Mouse (Mus musculus): ENCODE results near the gene Clcn1. TPM values are rescaled to one million over a fixed set of nuclear protein-coding genes. Genes with fewer than 3 reads are reported as not detected.

The Clcn1 gene
- total RNA-seq, 4 experiments from 2014 or later, result 4.3 to 4.8 (median 4.4) TPM

DNA sequence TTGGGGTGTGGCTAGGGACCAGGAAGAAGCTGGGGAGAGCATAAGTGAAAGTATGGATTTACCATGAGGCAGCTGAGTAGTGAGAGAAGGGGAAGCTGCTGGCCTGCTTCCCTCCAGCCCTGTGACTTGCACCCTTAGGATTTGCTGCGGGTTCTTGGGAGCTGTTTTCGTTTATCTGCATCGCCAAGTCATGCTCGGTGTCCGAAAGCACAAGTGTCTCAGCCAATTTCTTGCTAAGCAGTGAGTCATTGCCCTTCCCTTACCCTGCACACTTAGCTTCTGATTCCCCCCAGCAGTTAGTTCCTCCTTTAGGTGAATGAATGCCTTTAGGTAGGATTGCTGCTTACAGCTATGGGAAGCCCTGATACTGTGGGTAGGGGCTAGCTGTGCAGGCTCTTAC, 12.9 kb downstream of the Clcn1 start:
- no peak for DNase-seq (ENCODE audit: low spot score in 2 of 2)

DNA sequence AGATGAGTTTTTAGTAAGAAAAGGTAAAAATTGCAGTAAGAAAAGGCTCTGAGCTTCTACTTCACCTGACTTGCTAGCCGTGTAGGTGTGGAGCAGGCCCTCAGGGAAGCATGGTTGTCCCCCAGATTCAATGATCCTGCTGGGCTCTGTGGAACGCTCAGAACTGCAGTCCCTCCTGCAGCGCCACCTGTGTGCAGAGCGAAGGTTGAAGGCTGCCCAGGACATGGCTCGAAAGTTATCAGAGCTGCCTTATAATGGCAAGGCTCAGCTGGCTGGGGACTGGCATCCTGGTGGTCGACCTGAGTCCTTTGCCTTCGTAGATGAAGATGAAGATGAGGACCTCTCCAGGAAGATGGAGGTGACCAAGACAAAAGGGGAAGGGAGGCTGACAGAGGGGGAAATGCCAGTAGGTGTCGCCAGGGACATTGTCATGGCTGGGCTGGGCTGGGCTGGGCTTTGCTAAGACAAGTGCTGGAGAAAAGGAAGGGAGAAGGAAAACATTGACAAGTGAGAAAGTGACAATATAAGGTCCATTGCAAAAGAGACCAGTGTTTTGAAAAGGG, 23.4 kb downstream of the Clcn1 start:
- DNase-seq (ENCODE audit: low spot score in 2 of 2), result no peak

DNA sequence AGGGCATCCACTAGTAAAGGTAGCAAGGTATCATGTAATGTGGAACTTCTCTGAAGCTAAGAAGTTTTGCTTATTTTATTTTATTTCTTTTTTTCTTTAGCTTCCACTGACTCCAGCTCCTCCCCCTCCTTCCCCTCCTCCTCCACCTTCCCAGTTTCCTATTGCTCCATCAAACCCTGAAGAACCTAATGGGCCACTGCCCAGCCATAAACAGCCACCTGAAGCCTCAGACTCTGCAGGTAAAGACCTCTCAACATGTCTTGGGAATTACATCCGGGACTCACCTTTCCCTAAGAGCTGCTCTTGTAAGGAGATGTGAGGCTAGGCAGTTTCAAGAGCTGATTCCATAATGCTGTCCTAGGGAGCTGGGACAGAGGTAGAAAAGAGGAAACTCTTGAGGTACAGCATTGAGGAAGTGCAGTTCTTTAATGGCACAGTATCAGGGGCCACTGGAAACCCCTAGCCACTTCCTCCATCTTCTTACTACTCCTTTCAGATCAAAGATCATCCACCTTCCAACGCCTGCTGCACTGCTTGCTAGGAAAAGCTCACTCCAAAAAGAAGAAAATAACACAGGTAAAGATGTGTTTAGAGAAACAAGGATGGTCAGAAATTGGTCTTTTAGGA, 24.1 kb downstream of the Clcn1 start:
- DNase-seq (ENCODE audit: low spot score in 2 of 2), result no peak

GRCm38 (mm10) chr6:42318293-42318692, 31.8 kb downstream of the Clcn1 start:
- DNase-seq (ENCODE audit: low spot score in 2 of 2), result no peak

DNA sequence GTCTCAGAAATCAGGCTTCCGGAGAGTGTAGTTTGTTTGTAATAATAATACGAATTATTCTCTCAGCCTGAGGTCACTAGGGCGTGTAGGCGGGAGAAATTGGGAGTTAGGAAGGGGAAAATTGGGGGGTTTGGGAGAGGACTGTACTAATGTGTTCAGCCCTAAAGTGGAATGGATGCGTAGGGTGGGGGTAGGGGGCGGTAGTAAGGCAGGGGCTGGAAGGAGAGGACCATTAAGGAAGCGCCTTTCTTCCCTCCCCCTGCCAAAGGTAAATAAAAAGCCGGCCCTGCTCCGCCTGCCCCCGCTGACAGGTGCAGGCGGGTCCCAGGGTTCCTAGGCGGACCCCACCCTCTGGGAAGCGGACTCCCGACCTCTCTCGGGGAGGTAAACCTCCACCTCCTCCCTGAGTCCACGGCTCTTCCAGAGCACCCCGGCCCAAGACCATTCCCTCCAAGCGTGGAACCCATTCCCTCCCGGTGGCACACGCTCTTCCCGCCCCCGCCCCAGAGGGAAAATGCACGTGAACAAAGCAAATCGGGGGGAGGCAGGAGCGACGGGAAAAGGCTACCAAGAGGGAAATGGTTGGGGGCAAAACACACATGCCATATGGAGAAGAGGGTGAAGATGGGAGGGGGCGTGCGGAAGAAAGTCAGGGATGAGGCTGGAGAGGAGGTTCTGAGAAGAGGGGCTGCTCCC, 37.0 kb downstream of the Clcn1 start:
- DNase-seq (ENCODE audit: low spot score in 2 of 2), result no peak

GRCm38 (mm10) chr6:42324067-42324481, 37.6 kb downstream of the Clcn1 start:
- no peak for DNase-seq (ENCODE audit: low spot score in 2 of 2)

- peak; percentile 56 to 75 for DNase-seq (ENCODE audit: low spot score in 2 of 2)
These were observed 38.2 kb downstream of the Clcn1 start, which contains the start of gene Fam131b for GRCm38 (mm10) chr6:42324482-42325267. TSS of gene Fam131b (minus strand) at chr6:42324643.

GRCm38 (mm10) chr6:42325268-42325609, 38.8 kb downstream of the Clcn1 start:
- DNase-seq (ENCODE audit: low spot score in 2 of 2), result peak; percentile 73 to 85

GRCm38 (mm10) chr6:42326509-42326908, 40.0 kb downstream of the Clcn1 start:
- DNase-seq (ENCODE audit: low spot score in 2 of 2), result no peak

GRCm38 (mm10) chr6:42328757-42329156, 42.3 kb downstream of the Clcn1 start:
- no peak for DNase-seq (ENCODE audit: low spot score in 2 of 2)

GRCm38 (mm10) chr6:42330216-42330615, 43.7 kb downstream of the Clcn1 start:
- DNase-seq (ENCODE audit: low spot score in 2 of 2), result no peak

GRCm38 (mm10) chr6:42330946-42331345, 44.5 kb downstream of the Clcn1 start:
- DNase-seq (ENCODE audit: low spot score in 2 of 2), result no peak

GRCm38 (mm10) chr6:42339189-42339588, 52.7 kb downstream of the Clcn1 start:
- DNase-seq (ENCODE audit: low spot score in 2 of 2), result no peak

GRCm38 (mm10) chr6:42339981-42340380, 53.5 kb downstream of the Clcn1 start:
- no peak for DNase-seq (ENCODE audit: low spot score in 2 of 2)

DNA sequence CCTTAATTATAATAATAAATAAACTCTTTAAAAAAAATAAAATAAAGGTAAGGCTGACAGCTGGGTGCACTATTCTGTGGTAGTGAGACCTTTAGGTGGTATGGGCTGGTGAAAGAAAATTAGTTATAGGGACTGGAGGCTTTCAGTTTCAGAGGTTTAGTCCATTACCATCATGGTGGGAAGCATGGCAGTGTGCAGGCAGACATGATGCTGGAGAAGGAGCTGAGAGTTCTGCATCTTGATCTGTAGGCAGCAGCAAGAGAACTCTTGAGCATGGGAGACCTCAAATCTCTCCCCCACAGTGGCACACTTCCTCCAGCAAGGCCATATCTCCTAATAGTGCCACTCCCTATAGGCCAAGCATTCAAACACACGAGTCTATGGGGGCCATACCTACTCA, 55.7 kb downstream of the Clcn1 start:
- no peak for DNase-seq (ENCODE audit: low spot score in 2 of 2)

GRCm38 (mm10) chr6:42343361-42344120, 57.1 kb downstream of the Clcn1 start:
- no peak for DNase-seq (ENCODE audit: low spot score in 2 of 2)

- no peak for DNase-seq (ENCODE audit: low spot score in 2 of 2)
These were observed 57.8 kb downstream of the Clcn1 start for GRCm38 (mm10) chr6:42344255-42344654.

DNA sequence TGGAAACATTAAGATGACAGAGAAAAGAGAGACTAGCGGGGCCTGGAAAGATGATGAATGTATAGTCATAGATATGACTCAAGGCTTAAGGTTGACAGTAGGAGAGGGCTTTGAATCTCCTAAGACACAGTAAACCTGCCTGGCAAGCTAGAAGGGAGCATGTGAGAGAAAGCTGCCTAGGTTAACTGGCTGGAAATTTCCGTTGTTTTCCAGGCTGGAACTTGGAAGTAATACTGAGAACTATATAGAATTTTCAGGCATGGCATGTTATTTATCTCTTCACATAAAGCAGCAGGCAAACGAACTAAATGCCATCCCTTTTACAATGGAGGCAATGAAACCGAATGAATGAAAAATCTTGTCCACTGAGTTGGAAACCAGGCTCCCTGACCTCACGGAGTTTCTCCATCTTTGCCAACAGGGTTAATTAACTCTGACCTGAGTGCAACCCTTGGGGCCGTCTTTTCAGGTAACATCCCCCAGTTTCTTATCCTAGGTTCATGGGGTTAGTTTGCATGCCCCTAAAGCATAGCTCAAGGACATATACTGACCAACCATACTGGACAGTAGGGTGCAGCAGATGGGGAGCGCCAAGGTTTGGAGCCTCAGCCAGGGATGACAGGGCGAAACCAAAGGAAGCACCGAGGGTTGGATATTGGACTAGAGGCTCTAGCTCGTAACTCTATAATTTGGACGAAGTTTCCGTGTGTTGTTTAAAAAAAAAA, 62.0 kb downstream of the Clcn1 start:
- DNase-seq (ENCODE audit: low spot score in 2 of 2), result no peak

DNA sequence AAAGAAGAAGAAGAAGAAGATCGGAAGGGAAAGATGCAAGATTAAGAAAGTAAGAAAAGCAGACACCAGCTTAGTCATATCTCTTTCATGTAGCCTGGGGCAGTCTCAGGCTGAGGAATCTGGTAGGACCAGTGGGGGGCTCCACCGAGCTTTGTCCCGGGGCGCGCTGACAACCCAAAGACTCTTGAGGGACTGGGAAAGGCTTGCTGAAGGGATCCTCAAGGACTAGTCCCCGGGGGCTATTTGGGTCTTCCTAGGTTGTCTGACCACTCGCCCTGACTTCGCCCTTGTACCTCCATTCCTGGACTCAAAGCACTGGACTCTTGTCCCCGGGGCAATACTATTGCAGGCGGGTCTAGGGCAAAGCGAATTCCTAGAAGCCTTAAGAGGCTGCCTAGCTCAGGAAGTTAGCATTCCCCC, 62.5 kb downstream of the Clcn1 start:
- peak; percentile 55 to 67 for DNase-seq (ENCODE audit: low spot score in 2 of 2)

DNA sequence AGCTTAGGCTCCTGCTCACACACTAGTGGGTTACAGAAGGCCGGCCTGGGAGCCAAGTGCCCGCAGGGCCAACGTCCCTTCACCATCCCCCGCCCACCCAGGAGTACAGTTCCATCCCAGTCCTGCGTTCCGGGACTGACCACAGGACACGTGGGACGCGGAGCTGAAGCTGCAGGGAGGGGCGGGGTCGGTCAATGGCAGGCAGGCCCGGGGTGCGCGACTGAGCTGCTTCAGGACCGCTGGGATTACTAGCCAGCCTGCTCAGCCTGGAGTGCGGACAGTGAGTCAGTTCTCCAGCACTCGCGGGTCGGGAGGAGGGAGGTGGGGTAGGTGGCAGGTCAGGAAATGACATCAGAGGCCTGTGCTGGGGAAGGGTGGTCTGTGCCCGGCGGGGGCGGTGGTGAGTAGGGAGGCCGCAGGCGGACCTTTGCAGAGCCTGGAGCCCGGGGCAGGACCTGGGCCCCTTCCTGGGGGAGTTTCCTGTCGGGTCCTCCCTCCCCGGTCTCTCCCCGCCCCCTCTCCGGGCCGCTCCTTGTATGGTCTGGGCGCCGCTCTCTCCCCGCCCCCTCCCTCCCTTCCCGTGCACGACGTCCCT, 63.0 kb downstream of the Clcn1 start, which contains the start of gene Zyx:
Gene Zyx, plus strand, starts transcription at position 205 of the 595 bp plus-strand sequence.
- DNase-seq (ENCODE audit: low spot score in 2 of 2), result peak; percentile 73 to 82

Data from left cerebral cortex, adult 8-10 months (tissue).